Mouse (Mus musculus) left cerebral cortex, postnatal 36 days (tissue): ENCODE measurements around the gene Ptdss2. TPM values are rescaled to one million over a fixed set of nuclear protein-coding genes. Genes with fewer than 3 reads are reported as not detected.

ENCODE experiments used
- DNase-seq, 2 experiments: peaks; one replicate each; pipeline ENCODE4 v3.0.0; 2021 to 2022; ENCODE audit warnings: low spot score in 2 of 2, mixed read lengths in 1 of 2
- intact Hi-C: fragments of 180-260 bp; cut with DNase I; formaldehyde crosslinking; loops from one replicate; pipeline ENCODE4 v1.15.1; 2025
- total RNA-seq, 2 experiments: library from RNA; stranded (reverse); gene quantifications; 2 replicates each; pipeline ENCODE4 v1.2.3; 2021

Ptdss2 gene
- 10 to 100 TPM; 45.1 to 52.1 TPM for total RNA-seq

GRCm38 (mm10) chr7:141122245-141122644 lies at the start of gene Ptdss2:
Ptdss2 (plus strand) TSS chr7:141122382.
- DNase-seq, result no peak
- intact Hi-C loops, result no loop called here

GRCm38 (mm10) chr7:141073782-141074181 lies 48.4 kb upstream of the Ptdss2 start:
- DNase-seq, result no peak
- intact Hi-C loops, result loop anchor here (5.0 kb wide), 1 partner anchor 99 kb away; the partner anchor contains the start of gene Rnh1

GRCm38 (mm10) chr7:141077841-141078240 lies 44.3 kb upstream of the Ptdss2 start, which contains the start of gene Pkp3:
Pkp3 (plus strand) TSS chr7:141078218.
- intact Hi-C loops, result no loop called here

GRCm38 (mm10) chr7:141078876-141079275 lies 43.3 kb upstream of the Ptdss2 start:
- no peak for DNase-seq
- intact Hi-C loops, result no loop called here

More at GRCm38 (mm10) chr7:141077841-141078240, 44.3 kb upstream of the Ptdss2 start, which contains the start of gene Pkp3:
- no peak for DNase-seq

GRCm38 (mm10) chr7:141079481-141080449 lies 42.4 kb upstream of the Ptdss2 start:
- DNase-seq, result no peak
- intact Hi-C loops, result no loop called here

GRCm38 (mm10) chr7:141087894-141088293 lies 34.3 kb upstream of the Ptdss2 start:
- intact Hi-C loops, result no loop called here
- DNase-seq, result no peak

- intact Hi-C loops, result no loop called here
- no peak for DNase-seq
Observed at GRCm38 (mm10) chr7:141088473-141088872, 33.7 kb upstream of the Ptdss2 start.

- DNase-seq, result no peak
- intact Hi-C loops, result loop anchor here (5.0 kb wide), 1 partner anchor 87 kb away; no protein-coding TSS in a partner anchor
Observed at GRCm38 (mm10) chr7:141090228-141090627, 32.0 kb upstream of the Ptdss2 start.

GRCm38 (mm10) chr7:141092051-141092735 lies 30.0 kb upstream of the Ptdss2 start:
- peak; percentile 26 for DNase-seq
- intact Hi-C loops, result loop anchor here (5.0 kb wide), 1 partner anchor 85 kb away; no protein-coding TSS in a partner anchor

GRCm38 (mm10) chr7:141093950-141094349 lies 28.2 kb upstream of the Ptdss2 start:
- no peak for DNase-seq
- intact Hi-C loops, result loop anchor here (5.0 kb wide), 1 partner anchor 83 kb away; no protein-coding TSS in a partner anchor

GRCm38 (mm10) chr7:141094487-141095205 lies 27.5 kb upstream of the Ptdss2 start:
- DNase-seq, result no peak
- intact Hi-C loops, result loop anchor here (5.0 kb wide), 1 partner anchor 83 kb away; no protein-coding TSS in a partner anchor

- intact Hi-C loops, result no loop called here
- DNase-seq, result no peak
Observed at GRCm38 (mm10) chr7:141096021-141096420, 26.2 kb upstream of the Ptdss2 start.

- no peak for DNase-seq
Observed at GRCm38 (mm10) chr7:141096649-141097056, 25.5 kb upstream of the Ptdss2 start.

GRCm38 (mm10) chr7:141097177-141097576 lies 25.0 kb upstream of the Ptdss2 start:
- intact Hi-C loops, result no loop called here

More at GRCm38 (mm10) chr7:141096649-141097056, 25.5 kb upstream of the Ptdss2 start:
- intact Hi-C loops, result no loop called here

GRCm38 (mm10) chr7:141099911-141100691 lies 22.1 kb upstream of the Ptdss2 start, which contains the start of gene Sigirr:
Sigirr (minus strand) TSS chr7:141100572.
- intact Hi-C loops, result no loop called here
- peak; percentile 20 to 34 for DNase-seq

More at GRCm38 (mm10) chr7:141097177-141097576, 25.0 kb upstream of the Ptdss2 start:
- no peak for DNase-seq

GRCm38 (mm10) chr7:141103161-141103560 lies 19.0 kb upstream of the Ptdss2 start:
- intact Hi-C loops, result no loop called here
- DNase-seq, result no peak

- DNase-seq, result no peak
- intact Hi-C loops, result no loop called here
Observed at GRCm38 (mm10) chr7:141115874-141116273, 6.3 kb upstream of the Ptdss2 start.

- intact Hi-C loops, result no loop called here
- no peak for DNase-seq
Observed at GRCm38 (mm10) chr7:141117636-141118035, 4.5 kb upstream of the Ptdss2 start, which contains the start of gene Ano9. Ano9 (minus strand) TSS chr7:141117806.
